Mouse (Mus musculus): Measurements from ENCODE around the gene Rita1. TPM values are rescaled to one million over a fixed set of nuclear protein-coding genes. Genes with fewer than 3 reads are reported as not detected.

Rita1 gene
- polyA plus RNA-seq, 1 experiment from 2014 or later: 13.5 TPM

- ATAC-seq (ENCODE audit: insufficient number of reproducible peaks, low FRiP score, low TSS enrichment, low read depth): no peak
- no peak overlapping the region; the same call in 1 of the 2 replicates for H3K9ac ChIP-seq (ENCODE audit: low read length)
- no peak for DNase-seq (ENCODE audit: low spot score)
- peak overlapping the region; percentile 70 for H3K4me3 ChIP-seq (ENCODE audit: low read depth, low read length)
- peak overlapping the region; percentile 60 for H3K4me2 ChIP-seq (ENCODE audit: low read depth, severe bottlenecking)
- H3K27me3 ChIP-seq (ENCODE audit: control insufficient read depth, insufficient read depth, low read length): no peaks in the 10 kb centered on the region
- H3K36me3 ChIP-seq (ENCODE audit: control insufficient read depth, insufficient read depth, low read length): peaks cover 3% of the 10 kb centered on the region; the same call in 1 of the 2 replicates
- no peaks in the 10 kb centered on the region for H3K9me3 ChIP-seq (ENCODE audit: control insufficient read depth, low read length)
- H3K4me1 ChIP-seq (ENCODE audit: control insufficient read depth, insufficient read depth, low read length): peaks cover 12% of the 10 kb centered on the region
- 54% methylated on average over 8 of the region's 8 CpGs for WGBS
- H3K27ac ChIP-seq (replicated peaks; ENCODE audit: low read depth, low read length): no peak overlapping the region
These were observed 973 bp downstream of the Rita1 start for GRCm38 (mm10) chr5:120611416-120611815.

- no peak overlapping the region for H3K9ac ChIP-seq (ENCODE audit: low read length)
- no peak for DNase-seq (ENCODE audit: low spot score)
- H3K4me3 ChIP-seq (ENCODE audit: low read depth, low read length): no peak overlapping the region
These were observed 1.5 kb downstream of the Rita1 start for GRCm38 (mm10) chr5:120610906-120611305.

GRCm38 (mm10) chr5:120609246-120609775 is 3.1 kb downstream of the Rita1 start:
- DNase-seq (ENCODE audit: low spot score): no peak
- peaks cover 12% of the 10 kb centered on the region for H3K4me1 ChIP-seq (ENCODE audit: control insufficient read depth, insufficient read depth, low read length)
- H3K27ac ChIP-seq (replicated peaks; ENCODE audit: low read depth, low read length): no peak overlapping the region
- WGBS: 89% methylated on average over 16 of the region's 16 CpGs
- H3K36me3 ChIP-seq (ENCODE audit: control insufficient read depth, insufficient read depth, low read length): no peaks in the 10 kb centered on the region
- no peak overlapping the region for H3K4me2 ChIP-seq (ENCODE audit: low read depth, severe bottlenecking)
- H3K9ac ChIP-seq (ENCODE audit: low read length): no peak overlapping the region
- no peaks in the 10 kb centered on the region for H3K9me3 ChIP-seq (ENCODE audit: control insufficient read depth, low read length)
- no peaks in the 10 kb centered on the region for H3K27me3 ChIP-seq (ENCODE audit: control insufficient read depth, insufficient read depth, low read length)
- H3K4me3 ChIP-seq (ENCODE audit: low read depth, low read length): no peak overlapping the region
- ATAC-seq (ENCODE audit: insufficient number of reproducible peaks, low FRiP score, low TSS enrichment, low read depth): no peak

More at GRCm38 (mm10) chr5:120610906-120611305, 1.5 kb downstream of the Rita1 start:
- Histone ChIP-seq H3K9me3 (ENCODE audit: control insufficient read depth, low read length) (no peaks in the 10 kb centered on the region), H3K27ac (replicated peaks; ENCODE audit: low read depth, low read length) (no peak overlapping the region), H3K4me2 (ENCODE audit: low read depth, severe bottlenecking) (no peak overlapping the region), H3K4me1 (ENCODE audit: control insufficient read depth, insufficient read depth, low read length) (peaks cover 12% of the 10 kb centered on the region), H3K36me3 (ENCODE audit: control insufficient read depth, insufficient read depth, low read length) (peaks cover 2% of the 10 kb centered on the region; the same call in 1 of the 2 replicates), H3K27me3 (ENCODE audit: control insufficient read depth, insufficient read depth, low read length) (no peaks in the 10 kb centered on the region)
- no peak for ATAC-seq (ENCODE audit: insufficient number of reproducible peaks, low FRiP score, low TSS enrichment, low read depth)
- WGBS: 91% methylated on average over 5 of the region's 5 CpGs

GRCm38 (mm10) chr5:120607335-120607734 is 5.1 kb downstream of the Rita1 start:
- Histone ChIP-seq H3K4me1 (ENCODE audit: control insufficient read depth, insufficient read depth, low read length) (peaks cover 8% of the 10 kb centered on the region), H3K27ac (replicated peaks; ENCODE audit: low read depth, low read length) (no peak overlapping the region), H3K4me2 (ENCODE audit: low read depth, severe bottlenecking) (no peak overlapping the region), H3K27me3 (ENCODE audit: control insufficient read depth, insufficient read depth, low read length) (no peaks in the 10 kb centered on the region), H3K9ac (ENCODE audit: low read length) (no peak overlapping the region), H3K9me3 (ENCODE audit: control insufficient read depth, low read length) (no peaks in the 10 kb centered on the region), H3K36me3 (ENCODE audit: control insufficient read depth, insufficient read depth, low read length) (no peaks in the 10 kb centered on the region), H3K4me3 (ENCODE audit: low read depth, low read length) (no peak overlapping the region)
- DNase-seq (ENCODE audit: low spot score) (no peak), ATAC-seq (ENCODE audit: insufficient number of reproducible peaks, low FRiP score, low TSS enrichment, low read depth) (no peak)
- WGBS: 77% methylated on average over 3 of the region's 3 CpGs

- Histone ChIP-seq H3K4me2 (ENCODE audit: low read depth, severe bottlenecking) (no peak overlapping the region), H3K27ac (replicated peaks; ENCODE audit: low read depth, low read length) (no peak overlapping the region), H3K4me3 (ENCODE audit: low read depth, low read length) (no peak overlapping the region), H3K9me3 (ENCODE audit: control insufficient read depth, low read length) (no peaks in the 10 kb centered on the region), H3K27me3 (ENCODE audit: control insufficient read depth, insufficient read depth, low read length) (no peaks in the 10 kb centered on the region), H3K36me3 (ENCODE audit: control insufficient read depth, insufficient read depth, low read length) (no peaks in the 10 kb centered on the region), H3K4me1 (ENCODE audit: control insufficient read depth, insufficient read depth, low read length) (peaks cover 8% of the 10 kb centered on the region), H3K9ac (ENCODE audit: low read length) (no peak overlapping the region)
- WGBS: 60% methylated on average over 25 of the region's 25 CpGs
- no peak for ATAC-seq (ENCODE audit: insufficient number of reproducible peaks, low FRiP score, low TSS enrichment, low read depth)
- DNase-seq (ENCODE audit: low spot score): no peak
These were observed 5.7 kb downstream of the Rita1 start for GRCm38 (mm10) chr5:120606590-120607200.

- Histone ChIP-seq H3K4me1 (ENCODE audit: control insufficient read depth, insufficient read depth, low read length) (no peaks in the 10 kb centered on the region), H3K9ac (ENCODE audit: low read length) (no peak overlapping the region), H3K4me3 (ENCODE audit: low read depth, low read length) (peak overlapping the region; percentile 12), H3K27ac (replicated peaks; ENCODE audit: low read depth, low read length) (no peak overlapping the region), H3K9me3 (ENCODE audit: control insufficient read depth, low read length) (no peaks in the 10 kb centered on the region), H3K36me3 (ENCODE audit: control insufficient read depth, insufficient read depth, low read length) (no peaks in the 10 kb centered on the region), H3K27me3 (ENCODE audit: control insufficient read depth, insufficient read depth, low read length) (no peaks in the 10 kb centered on the region), H3K4me2 (ENCODE audit: low read depth, severe bottlenecking) (peak overlapping the region; percentile 50)
- WGBS: 2% methylated on average over 8 of the region's 8 CpGs
- DNase-seq (ENCODE audit: low spot score) (peak; percentile 95), ATAC-seq (ENCODE audit: insufficient number of reproducible peaks, low FRiP score, low TSS enrichment, low read depth) (peak; percentile 52; the same call in 1 of the 2 replicates)
These were observed 6.7 kb downstream of the Rita1 start for GRCm38 (mm10) chr5:120605688-120606087.

- Histone ChIP-seq H3K4me3 (ENCODE audit: low read depth, low read length) (peak overlapping the region; percentile 12), H3K9me3 (ENCODE audit: control insufficient read depth, low read length) (no peaks in the 10 kb centered on the region), H3K4me2 (ENCODE audit: low read depth, severe bottlenecking) (peak overlapping the region; percentile 50), H3K27me3 (ENCODE audit: control insufficient read depth, insufficient read depth, low read length) (no peaks in the 10 kb centered on the region), H3K36me3 (ENCODE audit: control insufficient read depth, insufficient read depth, low read length) (no peaks in the 10 kb centered on the region), H3K4me1 (ENCODE audit: control insufficient read depth, insufficient read depth, low read length) (no peaks in the 10 kb centered on the region), H3K9ac (ENCODE audit: low read length) (no peak overlapping the region), H3K27ac (replicated peaks; ENCODE audit: low read depth, low read length) (no peak overlapping the region)
- no peak for ATAC-seq (ENCODE audit: insufficient number of reproducible peaks, low FRiP score, low TSS enrichment, low read depth)
- WGBS: 3% methylated on average over 10 of the region's 10 CpGs
- peak; percentile 38 for DNase-seq (ENCODE audit: low spot score)
These were observed 7.1 kb downstream of the Rita1 start for GRCm38 (mm10) chr5:120605241-120605661.

- Histone ChIP-seq H3K4me2 (ENCODE audit: low read depth, severe bottlenecking) (peak overlapping the region; percentile 50), H3K36me3 (ENCODE audit: control insufficient read depth, insufficient read depth, low read length) (no peaks in the 10 kb centered on the region), H3K9ac (ENCODE audit: low read length) (no peak overlapping the region), H3K27me3 (ENCODE audit: control insufficient read depth, insufficient read depth, low read length) (no peaks in the 10 kb centered on the region), H3K4me1 (ENCODE audit: control insufficient read depth, insufficient read depth, low read length) (no peaks in the 10 kb centered on the region), H3K9me3 (ENCODE audit: control insufficient read depth, low read length) (no peaks in the 10 kb centered on the region), H3K27ac (replicated peaks; ENCODE audit: low read depth, low read length) (no peak overlapping the region), H3K4me3 (ENCODE audit: low read depth, low read length) (peak overlapping the region; percentile 12)
- DNase-seq (ENCODE audit: low spot score) (peak; percentile 93), ATAC-seq (ENCODE audit: insufficient number of reproducible peaks, low FRiP score, low TSS enrichment, low read depth) (no peak)
- 6% methylated on average over 6 of the region's 6 CpGs for WGBS
These were observed 7.5 kb downstream of the Rita1 start for GRCm38 (mm10) chr5:120604839-120605238.
